Comparison of ENCODE assay signal across 7 mouse cellular contexts in genomic region chr15:83085901-83086300, GRCm38 (mm10). TPM values are rescaled to one million over a fixed set of nuclear protein-coding genes. Genes with fewer than 3 reads are reported as not detected.
A peak's percentile ranks its signal among the peaks of the same experiment; 100 is the strongest.
DNase-seq lines count a peak whose midpoint lies in the region; ATAC-seq and TF ChIP-seq lines count a peak whose summit lies in the region.

No protein-coding gene starts in this region.

- peaks cover 24% of the 10 kb centered on the region for H3K4me1 ChIP-seq in G1E (ENCODE audit: insufficient read depth, low read depth, low read length)

- DNase-seq in left cerebral cortex, postnatal 14 days (ENCODE audit: low spot score in 2 of 2) = peak; percentile 33 to 54
- no peak for DNase-seq in left cerebral cortex, adult 11 months (ENCODE audit: low spot score)
- peak; percentile 67 for DNase-seq in G1E (ENCODE audit: low spot score)
- DNase-seq in adrenal gland, postnatal 4 days (ENCODE audit: low spot score in 2 of 2) = peak; percentile 24 to 32
- DNase-seq in heart, postnatal 10 days = peak; percentile 39 to 75
- peak; percentile 49 for DNase-seq in lung, postnatal 36 days
- DNase-seq in thymus, postnatal 10 days (ENCODE audit: low spot score in 2 of 2) = peak; percentile 15 to 76

- peaks cover 37% of the 10 kb centered on the region for H3K27me3 ChIP-seq in G1E (ENCODE audit: insufficient read depth, low read length)

- H3K36me3 ChIP-seq in G1E (replicated peaks) = no peaks in the 10 kb centered on the region

- H3K9me3 ChIP-seq in G1E (replicated peaks) = no peaks in the 10 kb centered on the region

- intact Hi-C loops in left cerebral cortex, postnatal 14 days (cut with DNase I) = no loop called here
- intact Hi-C loops in heart, postnatal 10 days (cut with DNase I) = no loop called here

- peak; percentile 66 for TF ChIP-seq CTCF in G1E (IDR thresholded peaks at IDR 0.05; ENCODE audit: low read depth, low read length)

- no peak overlapping the region for H3K4me3 ChIP-seq in G1E (ENCODE audit: low read depth, low read length)

- no peak; the same call in 1 of the 2 replicates for ATAC-seq in G1E (ENCODE audit: extremely low read depth, insufficient number of reproducible peaks, low FRiP score, poor library complexity, severe bottlenecking)

RNA-seq across cellular contexts. Expression of gene Serhl, which starts 3.4 kb away (rescaled TPM):
- 1 to 10 TPM; 8.9 to 9.9 TPM for total RNA-seq in left cerebral cortex, postnatal 14 days (2021)
- total RNA-seq in G1E (2014; fragmentation: Nextera tagmentation) = 25.4 and 40.5 TPM in 2 replicates
- total RNA-seq in G1E (2017) = 29.5 and 32.7 TPM in 2 replicates
- 2.3 and 3.1 TPM in 2 replicates for polyA plus RNA-seq in G1E (2012)
- 10 to 100 TPM; 71.4 to 76.7 TPM for total RNA-seq in adrenal gland, postnatal 4 days (2021)
- 10 to 100 TPM; 54.6 to 59.1 TPM for total RNA-seq in heart, postnatal 10 days (2021)

RNA-seq across cellular contexts. Expression of gene Rrp7a, which starts 36.7 kb away (rescaled TPM):
- 100 to 1,000 TPM; 131 to 151 TPM for total RNA-seq in left cerebral cortex, postnatal 14 days (2021)
- total RNA-seq in G1E (2014; fragmentation: Nextera tagmentation) (34.0 and 53.7 TPM in 2 replicates), G1E (2017) (73.2 and 89.2 TPM in 2 replicates)
- 56.2 and 126 TPM in 2 replicates for polyA plus RNA-seq in G1E (2012)
- total RNA-seq in adrenal gland, postnatal 4 days (2021) = 100 to 1,000 TPM; 105 to 108 TPM
- total RNA-seq in heart, postnatal 10 days (2021) = 10 to 100 TPM; 37.3 to 46.2 TPM

RNA-seq across cellular contexts. Expression of gene Nfam1, which starts 52.8 kb away (rescaled TPM):
- 1 to 10 TPM; 2.2 to 2.9 TPM for total RNA-seq in left cerebral cortex, postnatal 14 days (2021)
- total RNA-seq in G1E (2014; fragmentation: Nextera tagmentation) (not detected in 2 replicates), G1E (2017) (0.60 and 0.81 TPM in 2 replicates)
- polyA plus RNA-seq in G1E (2012) = 0.03 and 0.09 TPM in 2 replicates
- total RNA-seq in adrenal gland, postnatal 4 days (2021) = 1 to 10 TPM; 3.2 to 4.7 TPM
- total RNA-seq in heart, postnatal 10 days (2021) = 1 to 10 TPM; 1.6 to 2.2 TPM
